Mouse (Mus musculus) skeletal muscle tissue, adult 2 months (tissue): ENCODE measurements at regions not wholly inside any gene's neighbourhood (a gene's known extent, or its start where the extent isn't known, plus 50 kb on each side); places are given as distances from the start of the nearest gene placed in this dataset.

Source experiments
- DNase-seq: peaks from one replicate; pipeline ENCODE4 v3.0.0-alpha.2; 2012; ENCODE audit warnings: low read depth, low spot score

GRCm38 (mm10) chr5:120024071-120024470 lies 92.2 kb upstream of the Rbm19 start:
- no peak for DNase-seq

DNA sequence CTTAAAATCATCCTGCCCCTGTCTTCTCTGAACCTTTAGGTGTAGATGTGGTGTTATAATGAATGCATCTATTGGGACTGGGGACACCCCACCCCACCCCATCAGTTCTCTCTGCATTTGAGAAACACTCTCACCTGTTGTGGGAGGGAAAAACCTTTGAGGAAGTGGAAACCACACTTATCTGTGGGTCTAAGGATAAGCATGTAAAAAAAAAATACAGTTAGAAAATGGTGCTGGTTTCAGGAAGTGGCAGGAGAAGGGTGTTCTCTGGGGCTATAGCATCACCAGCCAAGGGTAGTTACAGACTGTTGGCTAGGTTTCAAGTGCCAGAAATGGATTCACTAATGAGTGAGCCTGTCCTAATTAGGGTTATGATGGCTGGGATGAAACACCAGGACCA lies 91.1 kb upstream of the Rbm19 start:
- DNase-seq = no peak

DNA sequence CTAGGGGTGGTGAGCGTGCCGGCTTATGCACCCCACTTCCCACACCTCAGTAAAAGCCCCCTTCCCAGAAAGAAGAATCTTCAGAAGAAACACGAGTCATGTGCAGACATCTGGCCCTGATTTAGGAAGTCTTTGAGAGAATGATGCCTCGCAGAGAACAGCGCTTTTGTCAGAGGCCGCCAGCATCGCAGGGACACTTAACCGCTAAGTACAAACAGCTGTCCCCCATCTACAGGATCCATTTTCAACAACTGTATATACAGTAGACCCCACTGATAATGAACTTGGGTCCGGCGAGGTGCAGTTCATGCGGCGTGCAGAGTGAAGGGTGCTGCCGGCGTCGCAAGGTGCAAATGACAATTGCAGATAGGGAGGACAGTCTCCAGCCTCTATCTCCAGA lies 85.4 kb upstream of the Rbm19 start:
- DNase-seq = no peak

DNA sequence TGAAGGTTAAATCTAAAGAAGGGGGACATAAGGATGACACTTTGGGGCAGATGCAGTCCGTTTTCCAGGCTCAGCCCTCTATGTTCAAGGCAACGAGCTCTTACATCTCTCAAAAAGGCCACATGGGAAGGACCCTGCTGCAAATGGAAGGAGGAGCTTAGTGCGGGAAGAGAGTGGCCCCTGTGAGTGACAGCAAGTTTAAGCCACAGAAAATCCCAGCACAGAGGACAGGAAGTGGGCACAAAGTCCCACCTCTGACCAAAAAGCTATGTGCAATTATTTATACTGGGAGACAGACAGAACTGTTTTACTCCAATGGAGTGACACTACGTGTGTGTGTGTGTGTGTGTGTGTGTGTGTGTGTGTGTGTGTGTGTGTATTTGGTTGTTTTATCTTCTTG lies 84.7 kb upstream of the Rbm19 start:
- no peak for DNase-seq

- DNase-seq = no peak
These were observed 81.7 kb upstream of the Rbm19 start for GRCm38 (mm10) chr5:120034499-120035077.

DNA sequence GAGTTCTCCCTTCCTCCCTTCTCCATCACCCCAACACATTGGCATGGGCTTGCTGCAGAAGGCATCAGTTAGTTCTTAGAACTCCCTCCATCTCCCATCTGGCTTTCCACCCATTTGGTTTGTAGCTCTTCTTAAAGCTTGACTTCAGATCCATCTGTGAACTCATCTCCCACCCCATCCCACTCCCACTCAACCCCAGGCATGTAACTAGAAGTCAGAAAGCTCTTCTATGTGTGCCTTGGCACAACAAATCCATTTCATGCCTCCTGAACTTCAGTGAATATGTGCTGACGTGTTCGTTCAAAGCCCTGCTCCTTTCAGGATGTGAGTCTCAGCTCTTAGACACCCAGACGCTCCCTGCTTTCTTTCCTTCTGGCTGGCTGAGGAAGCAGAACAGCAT lies 81.0 kb upstream of the Rbm19 start:
- DNase-seq = no peak

GRCm38 (mm10) chr5:120037806-120038205 lies 78.5 kb upstream of the Rbm19 start:
- DNase-seq = no peak

DNA sequence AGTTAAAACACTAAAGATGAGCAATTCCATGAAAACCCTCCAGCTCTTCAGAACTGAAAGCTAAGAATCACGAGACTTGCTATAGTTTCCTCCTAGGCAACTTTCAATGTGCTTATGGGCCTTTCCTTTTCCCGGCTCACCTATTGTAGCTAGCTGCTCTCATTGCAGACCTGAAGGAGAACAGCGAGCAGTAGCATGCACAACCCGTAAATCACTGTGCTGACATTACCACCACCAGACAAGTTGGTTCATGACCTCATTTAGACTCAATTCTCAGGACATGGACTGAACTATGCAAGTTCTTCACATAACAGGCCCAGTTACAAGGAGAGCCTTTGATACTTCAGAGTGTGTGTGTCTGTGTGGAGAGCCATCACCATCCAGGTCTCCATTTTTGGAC lies 72.5 kb upstream of the Rbm19 start:
- no peak for DNase-seq

DNA sequence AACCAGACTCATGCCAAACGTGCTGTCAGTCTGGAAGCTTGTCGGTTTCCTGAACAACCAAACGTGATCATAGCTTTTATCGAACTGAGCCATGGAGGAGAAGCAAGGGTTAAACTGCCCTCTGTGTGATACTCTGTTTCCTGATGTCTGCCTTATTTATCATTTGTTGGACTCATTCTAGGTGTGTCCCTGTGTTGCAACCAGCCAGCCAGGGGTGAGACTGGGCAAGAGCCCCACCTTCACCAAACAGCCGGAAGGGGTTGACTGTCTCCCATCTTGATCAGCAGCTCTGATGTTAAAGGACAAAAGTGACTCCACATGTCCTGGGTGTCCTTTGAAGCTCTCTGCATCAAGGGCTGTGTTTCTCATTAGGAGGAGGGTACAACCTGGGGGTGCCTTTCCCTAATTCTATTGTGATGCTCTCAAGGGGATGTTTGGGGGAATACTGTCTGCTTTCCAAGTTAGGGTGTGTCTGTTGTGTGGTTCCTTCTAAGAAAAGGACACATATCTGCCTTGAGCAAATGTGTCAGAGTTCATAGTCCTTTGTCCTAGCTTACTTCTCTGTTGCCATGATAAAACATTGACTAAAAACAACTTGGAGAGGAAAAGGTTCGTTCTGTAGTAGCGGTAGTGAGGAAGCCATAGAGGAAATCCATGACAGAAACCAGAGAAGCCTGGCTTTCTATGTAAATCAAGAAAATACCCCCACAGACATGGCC lies 67.0 kb upstream of the Rbm19 start:
- no peak for DNase-seq

DNA sequence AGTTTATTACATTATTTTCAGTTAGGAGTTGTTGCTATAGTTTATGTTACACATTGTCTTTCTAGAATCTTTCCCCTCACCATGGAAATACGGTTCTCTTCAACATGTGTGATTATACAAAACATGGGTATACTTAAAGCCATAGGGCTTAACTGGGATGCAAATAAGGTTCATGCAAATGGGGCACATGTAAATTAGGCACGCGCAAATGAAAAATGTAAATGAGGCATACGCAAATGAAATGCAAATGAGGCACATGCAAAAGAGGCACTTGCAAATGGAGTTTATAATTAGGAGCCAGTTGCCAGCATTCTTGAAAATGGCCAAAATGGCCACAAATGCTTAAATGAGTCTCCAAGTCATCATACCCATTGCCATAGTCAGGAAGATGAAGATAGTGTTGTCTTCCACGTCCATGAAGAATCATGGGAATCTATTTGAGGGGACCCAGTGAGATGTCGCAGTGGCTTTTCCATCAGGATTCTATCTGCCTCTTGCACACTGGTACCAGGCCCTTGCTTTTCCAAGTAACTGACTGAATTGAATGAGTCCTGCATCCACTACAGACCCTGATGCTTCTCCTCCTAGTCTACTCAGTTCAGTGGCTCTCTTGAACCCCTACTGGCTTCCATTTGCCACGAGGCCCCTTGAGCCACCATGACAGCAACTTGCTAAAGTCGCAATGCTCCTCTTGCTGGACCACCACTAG lies 65.4 kb upstream of the Rbm19 start:
- DNase-seq = no peak

DNA sequence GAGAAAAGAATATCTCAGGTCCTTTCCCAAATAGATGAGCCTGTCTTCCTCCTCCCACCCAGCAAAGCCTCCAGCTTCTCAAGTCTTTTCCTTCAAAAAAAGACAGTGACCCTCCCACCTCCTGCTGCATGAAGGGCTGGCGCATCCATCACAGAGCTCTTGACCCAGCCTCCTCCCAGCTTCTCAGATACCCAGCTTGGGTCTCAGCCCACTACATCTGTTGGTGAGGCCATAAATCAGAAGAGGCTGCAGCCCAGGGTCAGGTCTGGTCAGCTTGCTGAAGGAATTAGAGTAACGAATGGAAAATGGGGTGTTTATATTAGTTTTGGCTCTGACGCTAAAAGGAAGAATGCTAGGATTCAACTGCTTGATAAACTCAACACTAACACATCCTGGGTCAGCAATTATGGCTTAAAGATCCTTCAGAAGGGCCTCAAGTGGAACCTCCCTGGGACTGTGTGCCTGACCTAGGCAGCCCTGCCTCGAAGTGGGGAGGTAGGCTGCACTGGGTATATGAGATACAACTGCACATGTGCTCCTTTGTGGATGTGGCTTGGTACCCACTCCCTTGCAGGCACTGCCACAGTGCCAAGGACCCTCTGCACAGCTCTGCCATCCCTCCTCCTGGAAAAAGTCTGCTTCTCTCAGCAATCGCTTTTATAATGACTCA lies 61.6 kb upstream of the Rbm19 start:
- no peak for DNase-seq
